In the genomic region with DNA sequence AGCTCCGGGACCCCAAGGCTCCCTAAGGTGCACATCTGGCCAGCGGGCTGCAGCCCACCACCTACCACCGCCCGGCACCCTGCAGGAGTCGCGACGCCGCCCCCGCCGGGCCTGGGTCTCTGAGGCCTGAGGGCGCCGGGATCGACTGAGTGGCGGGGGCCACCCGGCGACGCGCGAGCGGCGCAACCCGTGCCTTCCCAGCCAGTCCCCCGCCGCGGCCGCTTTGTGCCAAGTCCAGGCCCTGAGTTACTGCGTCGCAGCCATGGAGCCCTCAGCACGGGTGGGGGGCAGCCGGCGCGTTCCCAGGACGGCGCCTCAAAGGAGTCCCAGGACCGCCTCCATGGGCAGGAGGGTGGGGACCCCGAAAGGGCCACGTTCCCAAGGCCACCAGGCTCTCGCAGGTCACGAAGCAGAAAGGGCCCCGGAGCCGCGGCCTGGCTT, we compare ENCODE assay signal across 8 mouse cellular contexts. TPM values are rescaled to one million over a fixed set of nuclear protein-coding genes. Genes with fewer than 3 reads are reported as not detected.
DNase-seq lines count a peak whose midpoint lies in the region; ATAC-seq and TF ChIP-seq lines count a peak whose summit lies in the region.

No protein-coding gene starts in this region.

- peak overlapping the region; percentile 39; the same call in 1 of the 2 replicates for H3K9ac ChIP-seq in heart, adult 2 months (ENCODE audit: low read depth, low read length)
- H3K9ac ChIP-seq in ES-E14 (ENCODE audit: insufficient read depth, low read depth, low read length, poor library complexity, severe bottlenecking) = peak overlapping the region; percentile 57
- H3K9ac ChIP-seq in embryonic facial prominence, embryonic 11.5 days (replicated peaks; ENCODE audit: low read length) = peak overlapping the region; percentile 65
- H3K9ac ChIP-seq in intestine, embryonic 15.5 days = peak overlapping the region; percentile 49
- H3K9ac ChIP-seq in neural tube, embryonic 13.5 days = peak overlapping the region; percentile 72

- no peaks in the 10 kb centered on the region for H3K27me3 ChIP-seq in heart, adult 2 months (ENCODE audit: control insufficient read depth, insufficient read depth, low read length)
- no peaks in the 10 kb centered on the region for H3K27me3 ChIP-seq in embryonic facial prominence, embryonic 11.5 days (ENCODE audit: control insufficient read depth, insufficient read depth, low read length)
- H3K27me3 ChIP-seq in intestine, embryonic 15.5 days (replicated peaks) = no peaks in the 10 kb centered on the region
- no peaks in the 10 kb centered on the region for H3K27me3 ChIP-seq in neural tube, embryonic 13.5 days

- H3K4me1 ChIP-seq in heart, adult 2 months (ENCODE audit: control insufficient read depth, insufficient read depth, low read length) = peaks cover 14% of the 10 kb centered on the region
- H3K4me1 ChIP-seq in ES-E14 (ENCODE audit: control insufficient read depth in 2 of 2, insufficient read depth in 2 of 2, low read length in 2 of 2, poor library complexity in 1 of 2) = peaks cover 9 to 36% of the 10 kb centered on the region in 2 experiments; a peak in 3 of 4 replicates
- peaks cover 22% of the 10 kb centered on the region for H3K4me1 ChIP-seq in embryonic facial prominence, embryonic 11.5 days (ENCODE audit: control insufficient read depth, insufficient read depth, low read length)
- peaks cover 19% of the 10 kb centered on the region for H3K4me1 ChIP-seq in intestine, embryonic 15.5 days (replicated peaks)
- peaks cover 59% of the 10 kb centered on the region for H3K4me1 ChIP-seq in neural tube, embryonic 13.5 days (replicated peaks)

- H3K36me3 ChIP-seq in heart, adult 2 months (ENCODE audit: control insufficient read depth, insufficient read depth, low read length) = no peaks in the 10 kb centered on the region
- no peaks in the 10 kb centered on the region for H3K36me3 ChIP-seq in ES-E14 (ENCODE audit: control insufficient read depth, insufficient read depth, low read length, poor library complexity, severe bottlenecking)
- H3K36me3 ChIP-seq in embryonic facial prominence, embryonic 11.5 days (replicated peaks; ENCODE audit: control insufficient read depth, insufficient read depth, low read depth, low read length) = no peaks in the 10 kb centered on the region
- H3K36me3 ChIP-seq in intestine, embryonic 15.5 days = no peaks in the 10 kb centered on the region
- H3K36me3 ChIP-seq in neural tube, embryonic 13.5 days = no peaks in the 10 kb centered on the region

- no peak for ATAC-seq in embryonic facial prominence, embryonic 11.5 days (replicated peaks; ENCODE audit: insufficient number of reproducible peaks, low FRiP score, low TSS enrichment, low read depth)
- ATAC-seq in intestine, embryonic 15.5 days = peak; percentile 59
- ATAC-seq in neural tube, embryonic 13.5 days (ENCODE audit: low read depth) = peak; percentile 36

- no peak for TF ChIP-seq POLR2A in heart, adult 2 months (IDR thresholded peaks at IDR 0.05; ENCODE audit: insufficient read depth, low read depth, low read length)

- H3K4me2 ChIP-seq in embryonic facial prominence, embryonic 11.5 days (ENCODE audit: low read depth, low read length) = peak overlapping the region; percentile 79
- H3K4me2 ChIP-seq in intestine, embryonic 15.5 days (replicated peaks) = peak overlapping the region; percentile 93
- H3K4me2 ChIP-seq in neural tube, embryonic 13.5 days = peak overlapping the region; percentile 69

- H3K79me2 ChIP-seq in heart, adult 2 months (replicated peaks; ENCODE audit: control insufficient read depth, insufficient read depth, low read length) = no peaks in the 10 kb centered on the region

- TF ChIP-seq CTCF in heart, adult 2 months (IDR thresholded peaks at IDR 0.05) = no peak

- peak overlapping the region; percentile 38 for H3K4me3 ChIP-seq in heart, adult 2 months
- H3K4me3 ChIP-seq in ES-E14 (ENCODE audit: insufficient read depth in 1 of 2, low read depth in 1 of 2, low read length in 2 of 2, poor library complexity in 1 of 2, severe bottlenecking in 1 of 2) = peak overlapping the region; percentile 61 to 67
- H3K4me3 ChIP-seq in embryonic facial prominence, embryonic 11.5 days (ENCODE audit: low read depth, low read length) = peak overlapping the region; percentile 27
- H3K4me3 ChIP-seq in intestine, embryonic 15.5 days (replicated peaks) = peak overlapping the region; percentile 42
- peak overlapping the region; percentile 39 for H3K4me3 ChIP-seq in neural tube, embryonic 13.5 days

- intact Hi-C loops in heart, adult 2 months (cut with DNase I) = loop anchor here (2.0 kb wide), 1 partner anchor 13 kb away; no protein-coding TSS in a partner anchor

- TF ChIP-seq EP300 in heart, adult 2 months (IDR thresholded peaks at IDR 0.05; ENCODE audit: insufficient read depth, low read depth, low read length) = no peak

- H3K27ac ChIP-seq in heart, adult 2 months = no peak overlapping the region; the same call in 1 of the 2 replicates
- no peak overlapping the region for H3K27ac ChIP-seq in ES-E14 (ENCODE audit: insufficient read depth, low read depth, low read length, poor library complexity, severe bottlenecking)
- peak overlapping the region; percentile 48; the same call in 1 of the 2 replicates for H3K27ac ChIP-seq in embryonic facial prominence, embryonic 11.5 days (replicated peaks; ENCODE audit: low read depth, low read length)
- no peak overlapping the region for H3K27ac ChIP-seq in intestine, embryonic 15.5 days
- H3K27ac ChIP-seq in neural tube, embryonic 13.5 days (replicated peaks) = no peak overlapping the region

- in situ Hi-C loops in ES-E14 (cut with MboI; ENCODE audit: low sequenced_read_pairs in 2 of 2, unreplicated experiment in 2 of 2) = no loop called here

- WGBS in heart, adult 2 months = 19% methylated on average over 42 of the region's 42 CpGs
- WGBS in embryonic facial prominence, embryonic 11.5 days = 3% methylated on average over 42 of the region's 42 CpGs
- WGBS in intestine, embryonic 15.5 days = 12% methylated on average over 42 of the region's 42 CpGs
- 4% methylated on average over 42 of the region's 42 CpGs for WGBS in neural tube, embryonic 13.5 days

- no peaks in the 10 kb centered on the region for H3K9me3 ChIP-seq in ES-E14 (ENCODE audit: control insufficient read depth, insufficient read depth, low read depth, low read length)
- H3K9me3 ChIP-seq in embryonic facial prominence, embryonic 11.5 days (replicated peaks; ENCODE audit: control insufficient read depth, low read length) = no peaks in the 10 kb centered on the region
- no peaks in the 10 kb centered on the region for H3K9me3 ChIP-seq in intestine, embryonic 15.5 days
- no peaks in the 10 kb centered on the region for H3K9me3 ChIP-seq in neural tube, embryonic 13.5 days

- no peak for DNase-seq in heart, adult 2 months
- no peak for DNase-seq in heart, adult 9 months (ENCODE audit: low spot score in 2 of 2)
- DNase-seq in ES-E14 (ENCODE audit: low read depth, low spot score) = no peak
- peak; percentile 37 for DNase-seq in embryonic facial prominence, embryonic 11.5 days (ENCODE audit: low spot score)
- no peak for DNase-seq in c-Kit-positive CD71-positive TER-119-positive erythroid progenitor cells, embryonic 14.5 days (ENCODE audit: low spot score)
- DNase-seq in urinary bladder, adult 2 months (ENCODE audit: low spot score) = no peak

TF ChIP-seq in ES-E14, 5 proteins besides CTCF, POLR2A, EP300 and RAD21:
- TF ChIP-seq ZNF384 (IDR thresholded peaks at IDR 0.05; ENCODE audit: low read depth, low read length) (no peak), ZC3H11A (IDR thresholded peaks at IDR 0.05; ENCODE audit: borderline replicate concordance, low read depth, low read length) (no peak), HCFC1 (IDR thresholded peaks at IDR 0.05; ENCODE audit: borderline replicate concordance, insufficient read depth, low read length) (no peak), MAFK (IDR thresholded peaks at IDR 0.05; ENCODE audit: insufficient read depth, low read depth, low read length) (no peak), CHD2 (IDR thresholded peaks at IDR 0.05; ENCODE audit: low read depth, low read length) (no peak)
TF ChIP-seq in ES-E14: peak in this region for 0.

RNA-seq across cellular contexts. Expression of a gene that starts 15.7 kb away (rescaled TPM):
- total RNA-seq in heart, adult 2 months (2021) = 1 to 10 TPM; 4.8 to 5.3 TPM
- polyA plus RNA-seq in heart, adult 2 months (2012; rRNA removed) = 4.3 and 7.3 TPM in 2 replicates
- total RNA-seq in ES-E14 (2012; rRNA removed) = 21.4 and 23.2 TPM in 2 replicates
- polyA plus RNA-seq in embryonic facial prominence, embryonic 11.5 days (2014; fragmentation: Nextera tagmentation; extraction: Ambion mirVana) = 25.4 and 30.4 TPM in 2 replicates
- 5.0 and 5.5 TPM in 2 replicates for polyA plus RNA-seq in intestine, embryonic 15.5 days (2015; fragmentation: Nextera tagmentation; extraction: Ambion mirVana)
- polyA plus RNA-seq in neural tube, embryonic 13.5 days (2015; fragmentation: Nextera tagmentation; extraction: Ambion mirVana) = 35.5 and 57.9 TPM in 2 replicates
- polyA plus RNA-seq in urinary bladder, adult 2 months (2012; rRNA removed) = 18.1 and 20.1 TPM in 2 replicates
